Mouse (Mus musculus): ENCODE data around the gene Atxn1. TPM values are rescaled to one million over a fixed set of nuclear protein-coding genes. Genes with fewer than 3 reads are reported as not detected.

The Atxn1 gene
- polyA plus RNA-seq, 1 experiment from 2014 or later, result 8.5 TPM

DNA sequence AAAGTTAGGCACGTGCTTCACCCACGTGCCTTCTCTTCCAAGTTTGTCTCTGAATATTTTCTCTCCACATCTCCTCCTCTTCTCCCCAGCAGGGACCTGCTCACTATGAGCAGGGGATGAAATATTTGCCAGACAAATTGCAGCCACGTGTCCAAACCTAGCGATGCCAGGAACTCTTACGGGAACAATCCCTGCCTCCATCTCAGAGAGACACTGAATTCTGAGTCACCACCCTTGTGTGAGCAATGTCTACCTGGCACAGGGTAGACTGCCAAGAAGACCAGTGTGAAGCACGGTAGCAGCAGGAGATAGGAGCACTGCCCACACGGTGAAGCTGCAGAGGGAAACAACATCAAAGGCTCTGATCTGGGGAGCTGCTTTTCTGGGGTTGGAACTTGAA is 394.9 kb downstream of the Atxn1 start:
- no peak overlapping the region for H3K4me3 ChIP-seq
- peaks cover 6% of the 10 kb centered on the region; the same call in 1 of the 2 replicates for H3K36me3 ChIP-seq
- WGBS, result 63% methylated on average over 7 of the region's 7 CpGs
- no peaks in the 10 kb centered on the region for H3K27me3 ChIP-seq
- H3K4me1 ChIP-seq, result peaks cover 5% of the 10 kb centered on the region; the same call in 1 of the 2 replicates
- H3K27ac ChIP-seq, result no peak overlapping the region
- no peak overlapping the region for H3K4me2 ChIP-seq
- no peak for ATAC-seq (ENCODE audit: borderline replicate concordance, extremely low read depth, low FRiP score, low TSS enrichment)
- H3K9ac ChIP-seq, result no peak overlapping the region
- H3K9me3 ChIP-seq, result no peaks in the 10 kb centered on the region

DNA sequence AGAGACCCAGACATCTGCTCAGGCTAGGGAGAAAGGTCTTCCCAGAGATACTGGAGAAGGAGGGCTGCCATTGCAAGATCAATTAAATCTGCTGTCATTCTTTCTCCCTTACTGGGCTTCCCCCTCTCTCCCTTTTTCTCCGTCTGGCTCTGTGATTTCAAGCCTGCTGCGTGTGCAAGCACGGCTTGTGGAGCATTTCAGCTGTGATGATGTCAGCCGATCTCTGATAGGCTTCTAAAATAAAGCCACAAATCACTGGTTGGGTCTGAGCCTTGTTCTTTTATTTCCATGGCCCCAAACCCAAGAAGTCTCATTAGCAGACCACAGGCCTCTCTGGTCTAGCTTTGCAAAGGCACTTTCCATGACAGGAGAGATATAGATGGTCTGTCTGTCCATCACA is 399.9 kb downstream of the Atxn1 start:
- no peak overlapping the region for H3K27ac ChIP-seq
- H3K9ac ChIP-seq, result no peak overlapping the region
- H3K4me2 ChIP-seq, result no peak overlapping the region
- H3K4me1 ChIP-seq, result no peaks in the 10 kb centered on the region
- ATAC-seq (ENCODE audit: borderline replicate concordance, extremely low read depth, low FRiP score, low TSS enrichment), result no peak
- 64% methylated on average over 4 of the region's 4 CpGs for WGBS
- H3K36me3 ChIP-seq, result peaks cover 6% of the 10 kb centered on the region; the same call in 1 of the 2 replicates
- no peak overlapping the region for H3K4me3 ChIP-seq
- H3K27me3 ChIP-seq, result no peaks in the 10 kb centered on the region
- H3K9me3 ChIP-seq, result no peaks in the 10 kb centered on the region

GRCm38 (mm10) chr13:45562011-45562410 is 402.8 kb downstream of the Atxn1 start:
- Histone ChIP-seq H3K4me3 (no peak overlapping the region), H3K9ac (no peak overlapping the region)

GRCm38 (mm10) chr13:45560543-45560942 is 404.3 kb downstream of the Atxn1 start:
- Histone ChIP-seq H3K9me3 (no peaks in the 10 kb centered on the region), H3K4me1 (peaks cover 3% of the 10 kb centered on the region; the same call in 1 of the 2 replicates), H3K36me3 (no peaks in the 10 kb centered on the region), H3K27me3 (no peaks in the 10 kb centered on the region), H3K4me2 (no peak overlapping the region), H3K9ac (no peak overlapping the region), H3K4me3 (no peak overlapping the region), H3K27ac (no peak overlapping the region)
- 72% methylated on average over 7 of the region's 7 CpGs for WGBS
- no peak for ATAC-seq (ENCODE audit: borderline replicate concordance, extremely low read depth, low FRiP score, low TSS enrichment)

More at GRCm38 (mm10) chr13:45562011-45562410, 402.8 kb downstream of the Atxn1 start:
- Histone ChIP-seq H3K4me2 (no peak overlapping the region), H3K27ac (no peak overlapping the region), H3K36me3 (peaks cover 6% of the 10 kb centered on the region; the same call in 1 of the 2 replicates), H3K9me3 (no peaks in the 10 kb centered on the region), H3K27me3 (no peaks in the 10 kb centered on the region), H3K4me1 (peaks cover 3% of the 10 kb centered on the region; the same call in 1 of the 2 replicates)
- ATAC-seq (ENCODE audit: borderline replicate concordance, extremely low read depth, low FRiP score, low TSS enrichment), result no peak
- 74% methylated on average over 9 of the region's 9 CpGs for WGBS

DNA sequence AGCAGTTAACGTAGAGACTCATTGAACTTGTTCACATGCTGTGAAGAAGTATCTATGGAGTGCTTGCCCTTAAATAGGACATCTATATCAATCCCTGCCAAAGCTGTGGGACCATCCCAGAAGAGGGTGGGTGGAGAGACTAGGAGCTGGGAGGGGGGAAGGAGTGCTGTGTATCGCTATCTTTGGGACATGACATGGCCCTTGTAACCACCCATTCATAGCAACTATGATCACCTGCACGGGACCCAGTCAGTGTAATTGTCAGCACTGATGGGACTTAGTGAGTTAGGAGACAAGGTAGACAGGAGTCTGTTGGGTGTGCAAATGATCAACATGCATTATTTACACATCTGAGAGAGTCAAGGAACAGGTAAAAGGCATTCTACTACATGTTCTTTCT is 405.6 kb downstream of the Atxn1 start:
- H3K36me3 ChIP-seq, result no peaks in the 10 kb centered on the region
- ATAC-seq (ENCODE audit: borderline replicate concordance, extremely low read depth, low FRiP score, low TSS enrichment), result no peak
- no peak overlapping the region for H3K9ac ChIP-seq
- H3K4me1 ChIP-seq, result peaks cover 3% of the 10 kb centered on the region; the same call in 1 of the 2 replicates
- no peak overlapping the region for H3K27ac ChIP-seq
- WGBS, result 69% methylated on average over 3 of the region's 3 CpGs
- H3K27me3 ChIP-seq, result no peaks in the 10 kb centered on the region
- H3K4me2 ChIP-seq, result no peak overlapping the region
- no peak overlapping the region for H3K4me3 ChIP-seq
- H3K9me3 ChIP-seq, result no peaks in the 10 kb centered on the region

- no peak for ATAC-seq (ENCODE audit: borderline replicate concordance, extremely low read depth, low FRiP score, low TSS enrichment)
- Histone ChIP-seq H3K27me3 (no peaks in the 10 kb centered on the region), H3K27ac (no peak overlapping the region), H3K9me3 (no peaks in the 10 kb centered on the region), H3K4me1 (peaks cover 9% of the 10 kb centered on the region; the same call in 1 of the 2 replicates), H3K9ac (no peak overlapping the region), H3K4me2 (no peak overlapping the region), H3K4me3 (no peak overlapping the region), H3K36me3 (no peaks in the 10 kb centered on the region)
- 41% methylated on average over 4 of the region's 4 CpGs for WGBS
Observed at GRCm38 (mm10) chr13:45558367-45558766, 406.4 kb downstream of the Atxn1 start.

- Histone ChIP-seq H3K9me3 (no peaks in the 10 kb centered on the region), H3K36me3 (no peaks in the 10 kb centered on the region), H3K27ac (no peak overlapping the region), H3K4me2 (no peak overlapping the region), H3K4me1 (peaks cover 13% of the 10 kb centered on the region; the same call in 1 of the 2 replicates), H3K9ac (no peak overlapping the region), H3K4me3 (no peak overlapping the region), H3K27me3 (no peaks in the 10 kb centered on the region)
- no peak for ATAC-seq (ENCODE audit: borderline replicate concordance, extremely low read depth, low FRiP score, low TSS enrichment)
- 23% methylated on average over 7 of the region's 7 CpGs for WGBS
Observed at GRCm38 (mm10) chr13:45553674-45554073, 411.1 kb downstream of the Atxn1 start.

GRCm38 (mm10) chr13:45547549-45547948 is 417.3 kb downstream of the Atxn1 start:
- H3K27ac ChIP-seq, result no peak overlapping the region
- H3K27me3 ChIP-seq, result no peaks in the 10 kb centered on the region
- no peak overlapping the region for H3K4me3 ChIP-seq
- no peak overlapping the region for H3K4me2 ChIP-seq
- H3K4me1 ChIP-seq, result no peaks in the 10 kb centered on the region
- H3K9ac ChIP-seq, result no peak overlapping the region
- H3K9me3 ChIP-seq, result no peaks in the 10 kb centered on the region
- 77% methylated on average over 5 of the region's 5 CpGs for WGBS
- H3K36me3 ChIP-seq, result no peaks in the 10 kb centered on the region
- no peak for ATAC-seq (ENCODE audit: borderline replicate concordance, extremely low read depth, low FRiP score, low TSS enrichment)

DNA sequence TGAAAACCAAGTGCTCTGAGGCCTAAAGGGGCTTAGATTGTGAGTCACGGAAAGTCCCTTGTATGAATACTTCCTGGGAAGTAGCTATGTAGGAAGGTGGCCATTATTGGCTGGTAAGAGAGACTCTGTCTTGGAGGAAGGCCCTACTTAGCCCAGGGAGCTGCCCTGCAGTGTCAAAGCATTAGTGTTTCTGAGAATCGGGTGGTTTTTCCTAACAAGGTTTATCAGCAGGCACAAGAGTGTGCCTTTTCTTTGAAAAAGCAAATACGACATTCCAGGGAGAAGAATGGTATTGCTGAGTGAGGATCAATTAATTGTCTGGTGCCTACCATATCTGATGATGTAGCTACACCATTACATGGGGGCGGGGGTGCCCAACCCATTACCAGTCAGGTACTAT is 417.9 kb downstream of the Atxn1 start:
- WGBS, result 64% methylated on average over 4 of the region's 4 CpGs
- H3K36me3 ChIP-seq, result no peaks in the 10 kb centered on the region
- H3K4me2 ChIP-seq, result no peak overlapping the region
- no peaks in the 10 kb centered on the region for H3K27me3 ChIP-seq
- H3K9me3 ChIP-seq, result no peaks in the 10 kb centered on the region
- no peak overlapping the region for H3K4me3 ChIP-seq
- no peak overlapping the region for H3K27ac ChIP-seq
- no peaks in the 10 kb centered on the region for H3K4me1 ChIP-seq
- no peak overlapping the region for H3K9ac ChIP-seq
- ATAC-seq (ENCODE audit: borderline replicate concordance, extremely low read depth, low FRiP score, low TSS enrichment), result no peak

DNA sequence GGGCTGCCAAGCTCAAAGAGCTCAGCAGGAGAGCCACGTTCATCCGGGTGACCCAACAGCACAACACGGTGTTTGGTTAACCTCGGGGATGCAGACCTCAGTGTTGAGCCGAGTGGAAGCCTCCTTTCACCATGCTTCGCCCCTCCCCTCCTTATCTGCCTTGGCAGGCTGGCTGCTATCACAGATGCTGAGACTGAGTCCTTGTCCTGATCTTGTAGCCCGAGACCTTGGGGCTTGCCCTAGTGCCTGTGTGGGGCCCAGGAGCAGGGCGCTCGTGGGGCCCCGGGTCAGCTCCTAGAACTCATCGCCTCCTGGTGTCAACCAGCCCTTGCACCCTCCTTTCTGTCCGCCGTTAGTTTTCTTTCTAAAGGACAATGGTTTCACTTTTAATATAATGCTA is 418.8 kb downstream of the Atxn1 start:
- H3K4me3 ChIP-seq, result no peak overlapping the region
- no peaks in the 10 kb centered on the region for H3K36me3 ChIP-seq
- WGBS, result 63% methylated on average over 13 of the region's 13 CpGs
- no peak overlapping the region for H3K9ac ChIP-seq
- no peak overlapping the region for H3K27ac ChIP-seq
- H3K4me2 ChIP-seq, result no peak overlapping the region
- H3K27me3 ChIP-seq, result no peaks in the 10 kb centered on the region
- H3K9me3 ChIP-seq, result no peaks in the 10 kb centered on the region
- no peaks in the 10 kb centered on the region for H3K4me1 ChIP-seq
- peak; percentile 67; the same call in 1 of the 2 replicates for ATAC-seq (ENCODE audit: borderline replicate concordance, extremely low read depth, low FRiP score, low TSS enrichment)

GRCm38 (mm10) chr13:45539205-45539568 is 425.6 kb downstream of the Atxn1 start:
- WGBS, result 7% methylated on average over 10 of the region's 10 CpGs
- peaks cover 21% of the 10 kb centered on the region for H3K4me1 ChIP-seq
- H3K27me3 ChIP-seq, result no peaks in the 10 kb centered on the region
- peak overlapping the region; percentile 89 for H3K4me2 ChIP-seq
- no peak overlapping the region for H3K27ac ChIP-seq
- H3K9ac ChIP-seq, result peak overlapping the region; percentile 41
- H3K9me3 ChIP-seq, result no peaks in the 10 kb centered on the region
- peak overlapping the region; percentile 45 for H3K4me3 ChIP-seq
- peak; percentile 71 for ATAC-seq (ENCODE audit: borderline replicate concordance, extremely low read depth, low FRiP score, low TSS enrichment)
- H3K36me3 ChIP-seq, result no peaks in the 10 kb centered on the region

DNA sequence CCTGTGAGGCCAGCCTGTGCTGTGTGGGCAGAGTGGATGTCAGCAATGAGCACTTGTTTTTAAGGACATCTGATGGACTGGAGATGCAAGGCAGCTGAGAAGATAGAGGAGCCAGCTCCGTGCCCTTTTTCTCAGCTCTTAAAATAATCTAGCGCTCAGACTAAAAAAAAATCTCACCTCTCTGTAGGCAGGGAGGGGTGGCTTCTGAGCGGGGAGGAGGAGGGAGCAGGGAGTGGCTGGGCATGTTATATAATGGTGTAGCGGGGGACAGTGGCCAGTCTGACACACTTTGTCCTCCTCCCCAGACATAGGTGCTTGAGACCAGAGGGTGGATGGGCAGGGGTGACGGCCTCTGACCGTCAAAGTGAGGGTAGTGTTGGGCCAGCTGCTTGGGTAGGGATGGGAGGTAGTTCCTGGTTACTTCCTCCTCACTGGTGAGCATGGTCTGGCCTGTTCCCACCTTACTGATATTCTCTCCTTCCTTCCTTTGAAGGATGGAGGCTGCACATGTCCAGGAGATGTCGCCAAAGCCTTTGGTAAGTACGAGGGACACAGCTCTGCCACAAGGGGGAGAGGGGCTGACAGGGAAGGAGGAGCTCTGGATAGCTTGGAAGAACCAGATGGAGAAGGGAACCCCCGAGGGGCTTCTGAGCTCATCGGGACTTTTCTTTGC is 426.1 kb downstream of the Atxn1 start:
- no peaks in the 10 kb centered on the region for H3K27me3 ChIP-seq
- peaks cover 21% of the 10 kb centered on the region for H3K4me1 ChIP-seq
- H3K9me3 ChIP-seq, result no peaks in the 10 kb centered on the region
- 18% methylated on average over 10 of the region's 10 CpGs for WGBS
- peak overlapping the region; percentile 45 for H3K4me3 ChIP-seq
- H3K9ac ChIP-seq, result peak overlapping the region; percentile 41
- peak overlapping the region; percentile 89 for H3K4me2 ChIP-seq
- no peaks in the 10 kb centered on the region for H3K36me3 ChIP-seq
- 0 out of 2 replicates have a peak overlapping the region, but pooled peaks have one; percentile 15 for H3K27ac ChIP-seq
- ATAC-seq (ENCODE audit: borderline replicate concordance, extremely low read depth, low FRiP score, low TSS enrichment), result peak; percentile 63

Measured in lung, embryonic 15.5 days (tissue).